Mouse (Mus musculus): ENCODE results near the gene Kcnj6.
A peak's percentile ranks its signal among the peaks of the same experiment; 100 is the strongest.
"Not testable (repeated sequence)": the region's sequence is repeated elsewhere in the genome, so short reads cannot be mapped to it uniquely, and the experiment has no call there.

Gene Kcnj6

DNA sequence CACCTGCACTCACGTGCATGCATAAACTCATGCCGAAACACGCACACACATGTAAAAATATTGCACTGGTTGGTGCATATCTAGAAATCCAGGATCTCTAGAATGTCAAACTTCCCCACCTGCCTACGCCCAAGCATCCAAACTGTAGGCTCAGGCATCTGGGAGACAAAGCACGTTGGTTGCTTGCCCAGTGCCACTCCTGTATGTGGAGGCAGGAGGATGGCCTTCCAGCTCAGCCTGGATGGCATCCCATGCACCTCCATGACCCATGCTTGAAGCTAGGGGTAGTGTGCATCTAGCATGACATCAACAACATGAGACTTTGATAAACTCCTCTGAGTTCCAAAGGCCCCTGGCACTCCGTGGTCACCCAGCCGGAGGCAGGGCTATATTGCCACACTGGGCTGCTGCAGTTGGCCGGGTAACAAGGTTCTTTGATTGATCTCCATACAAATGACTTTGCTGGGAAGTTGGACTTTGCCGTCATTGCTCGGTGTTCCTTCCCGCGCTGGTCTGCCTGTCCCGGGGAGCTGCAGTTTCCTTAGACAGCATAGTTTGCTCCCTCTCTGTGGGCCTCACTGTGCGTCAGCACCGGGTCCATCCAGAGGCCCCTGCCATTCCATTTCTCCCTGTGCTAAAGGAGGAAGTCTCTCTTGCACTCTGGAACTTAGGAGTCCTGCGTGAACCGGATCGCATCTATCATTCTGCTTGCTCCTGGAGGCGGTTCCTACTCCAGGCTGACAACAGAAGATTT is 144.9 kb downstream of the Kcnj6 start:
- no peak for DNase-seq (ENCODE audit: low spot score in 2 of 2)

DNA sequence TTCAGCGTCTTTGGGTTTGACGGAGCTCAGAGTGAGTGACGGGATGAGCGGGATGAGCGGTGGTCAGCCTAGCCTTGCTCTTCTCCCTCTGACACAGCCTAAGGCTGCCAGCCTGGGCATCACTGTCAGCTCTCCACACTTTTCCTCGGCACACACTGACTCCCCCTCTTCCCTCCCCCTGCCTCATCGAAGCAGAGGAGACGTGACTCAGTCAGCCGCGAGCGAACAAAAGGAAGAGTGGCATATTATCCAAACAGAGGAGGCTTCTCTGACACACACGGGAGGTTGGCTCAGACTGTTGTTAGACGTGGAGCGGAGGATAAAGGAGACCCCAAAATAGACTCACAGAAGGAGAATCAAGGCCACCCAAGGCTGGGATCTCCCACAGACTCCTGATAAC is 147.1 kb downstream of the Kcnj6 start:
- peak; percentile 47 to 58 for DNase-seq (ENCODE audit: low spot score in 2 of 2)

DNA sequence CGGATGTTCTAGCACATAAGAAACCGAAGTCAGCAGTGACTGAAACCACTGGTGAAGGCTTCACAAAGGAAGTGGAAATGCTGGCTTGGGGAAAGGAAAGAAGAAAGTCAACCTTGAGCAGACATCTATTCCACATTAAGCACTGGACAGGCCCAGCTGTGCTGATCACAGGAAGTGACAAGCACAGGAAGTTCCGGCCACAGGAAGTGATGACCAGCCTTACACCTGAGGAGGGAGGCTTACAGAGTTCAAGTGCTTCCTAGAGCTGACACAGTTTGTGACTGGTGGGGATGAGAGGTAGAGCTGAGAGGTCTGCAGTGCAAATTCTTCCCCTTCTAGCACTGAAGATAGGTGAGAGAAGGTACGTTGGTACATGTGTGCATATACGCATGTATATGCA is 151.5 kb downstream of the Kcnj6 start:
- DNase-seq (ENCODE audit: low spot score in 2 of 2): no peak

DNA sequence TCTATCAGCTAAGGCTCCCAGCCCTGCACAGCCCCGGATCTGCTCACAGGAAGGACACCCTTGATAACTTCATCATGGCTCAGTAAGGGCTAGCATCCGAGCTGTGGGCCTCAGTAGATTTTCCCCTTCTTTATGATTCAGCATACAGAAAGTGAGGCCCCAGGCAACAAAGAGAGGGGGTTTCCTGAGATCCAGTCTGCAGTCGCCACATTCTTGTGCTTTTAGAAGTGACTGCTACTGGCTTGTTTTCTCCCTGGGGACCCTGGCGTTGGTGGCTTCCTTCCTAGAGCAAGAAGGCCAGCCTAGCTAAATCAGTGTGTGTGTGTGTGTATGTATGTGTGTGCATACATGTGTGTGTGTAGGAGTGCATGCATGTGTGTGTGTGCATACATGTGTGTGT is 152.7 kb downstream of the Kcnj6 start:
- DNase-seq (ENCODE audit: low spot score in 2 of 2): no peak

- DNase-seq (ENCODE audit: low spot score in 2 of 2): no peak
These were observed 158.1 kb downstream of the Kcnj6 start for GRCm38 (mm10) chr16:94839398-94839797.

DNA sequence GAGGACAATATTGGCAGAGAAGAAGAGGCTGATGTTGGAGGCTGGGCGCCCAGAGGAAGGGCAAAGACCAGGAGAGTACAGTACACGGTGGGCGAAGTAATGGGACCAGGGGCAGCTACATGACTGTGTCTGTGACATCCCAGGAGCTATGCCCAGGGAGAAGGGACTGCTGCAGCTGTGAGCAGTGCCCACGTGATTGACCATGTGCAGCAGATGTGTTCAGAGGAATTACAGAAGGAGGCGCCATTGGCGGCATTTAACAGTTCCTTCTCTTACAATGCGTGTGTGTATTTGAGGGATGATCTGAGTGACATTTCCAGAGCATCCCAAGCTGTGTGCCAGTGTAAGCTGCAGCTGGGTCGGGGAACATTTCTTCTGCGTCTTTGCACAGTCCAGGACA is 159.6 kb downstream of the Kcnj6 start:
- no peak for DNase-seq (ENCODE audit: low spot score in 2 of 2)

DNA sequence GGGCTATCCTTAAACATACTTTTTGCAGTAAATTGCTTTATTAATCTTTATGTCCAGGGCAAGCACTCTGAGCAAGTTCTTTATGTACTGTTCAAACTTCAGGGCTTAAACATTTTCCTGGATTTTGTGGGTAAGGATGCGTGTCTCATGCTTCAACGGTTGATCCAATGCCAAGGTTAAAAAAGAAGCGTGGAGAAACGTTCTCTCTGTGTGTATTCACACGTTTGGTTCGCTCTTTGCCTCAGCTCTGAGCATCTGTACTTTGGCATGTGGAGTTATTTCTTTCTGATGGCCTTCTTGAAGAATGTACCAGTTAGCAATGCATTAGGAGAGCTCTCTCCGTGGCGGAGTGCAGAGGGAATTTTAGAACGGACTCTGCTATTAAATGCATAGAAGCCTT is 163.0 kb downstream of the Kcnj6 start:
- no peak for DNase-seq (ENCODE audit: low spot score in 2 of 2)

GRCm38 (mm10) chr16:94828166-94828565 is 169.3 kb downstream of the Kcnj6 start:
- no peak for DNase-seq (ENCODE audit: low spot score in 2 of 2)

DNA sequence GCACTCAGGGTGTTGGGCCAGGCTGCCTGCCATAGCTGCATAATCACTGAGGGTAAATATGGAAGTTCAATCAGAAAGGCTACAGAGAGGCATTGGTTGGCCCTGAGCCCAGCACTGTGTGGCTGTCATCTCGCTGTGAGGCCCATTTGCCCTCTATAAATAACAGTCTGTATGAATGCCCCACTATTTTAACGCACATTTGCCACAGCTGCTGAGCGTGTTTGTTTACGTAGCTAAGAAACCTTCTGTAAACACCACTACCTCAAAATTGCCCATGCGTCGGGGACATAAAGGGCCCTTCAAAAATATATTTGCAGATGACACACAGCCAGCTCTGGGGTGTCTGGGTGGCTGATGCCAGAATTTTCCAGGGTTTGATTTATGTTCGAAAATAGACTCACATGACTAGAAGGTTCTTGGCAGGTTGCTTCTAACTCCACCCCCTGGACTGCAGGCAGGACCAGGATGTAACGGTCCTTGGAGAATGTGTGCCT is 170.4 kb downstream of the Kcnj6 start:
- DNase-seq (ENCODE audit: low spot score in 2 of 2): peak in 1 of 2 experiments; percentile 29

- DNase-seq (ENCODE audit: low spot score in 2 of 2): peak in 1 of 2 experiments; percentile 54
These were observed 172.2 kb downstream of the Kcnj6 start for GRCm38 (mm10) chr16:94825274-94825673.

DNA sequence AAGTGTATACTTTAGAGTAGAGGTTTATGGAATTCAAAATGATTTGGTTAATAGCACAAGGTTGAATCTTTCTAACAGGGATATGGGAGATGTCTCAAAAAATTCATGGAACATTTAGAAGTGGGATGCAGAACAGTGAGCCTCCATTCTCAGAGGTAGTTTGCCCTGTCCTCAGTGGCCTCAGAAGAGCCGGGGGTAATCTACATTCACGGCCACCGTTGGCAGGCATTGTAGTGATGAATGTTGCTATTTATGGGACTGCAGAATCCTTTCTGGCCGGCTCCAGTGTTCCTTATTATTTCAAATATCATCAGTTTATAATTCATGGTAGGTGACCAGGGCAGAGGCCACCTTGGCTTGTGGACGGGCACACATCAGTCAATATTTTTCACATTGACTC is 174.9 kb downstream of the Kcnj6 start:
- DNase-seq (ENCODE audit: low spot score in 2 of 2): no peak

- peak; percentile 18 to 33 for DNase-seq (ENCODE audit: low spot score in 2 of 2)
These were observed 175.9 kb downstream of the Kcnj6 start for GRCm38 (mm10) chr16:94821610-94822009.

DNA sequence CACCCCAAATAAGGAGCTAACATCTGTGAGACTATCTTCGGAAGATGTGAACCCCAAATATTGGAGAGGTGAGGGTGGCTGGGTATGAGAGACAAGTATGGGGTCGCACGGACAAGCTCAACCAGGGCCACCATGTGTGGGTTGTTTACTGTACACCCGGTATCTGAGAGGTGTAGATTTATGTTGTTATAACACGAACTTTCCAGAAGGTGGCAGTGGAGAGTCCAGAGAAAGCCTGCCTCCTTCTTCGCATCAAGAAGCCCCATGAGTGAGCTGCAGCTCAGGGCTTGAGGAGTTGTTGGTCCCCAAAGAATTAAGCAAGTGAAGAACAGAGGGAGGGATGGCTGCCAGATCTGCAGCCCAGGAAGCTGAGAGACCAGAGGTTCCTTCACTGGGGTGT is 181.1 kb downstream of the Kcnj6 start:
- no peak for DNase-seq (ENCODE audit: low spot score in 2 of 2)

DNA sequence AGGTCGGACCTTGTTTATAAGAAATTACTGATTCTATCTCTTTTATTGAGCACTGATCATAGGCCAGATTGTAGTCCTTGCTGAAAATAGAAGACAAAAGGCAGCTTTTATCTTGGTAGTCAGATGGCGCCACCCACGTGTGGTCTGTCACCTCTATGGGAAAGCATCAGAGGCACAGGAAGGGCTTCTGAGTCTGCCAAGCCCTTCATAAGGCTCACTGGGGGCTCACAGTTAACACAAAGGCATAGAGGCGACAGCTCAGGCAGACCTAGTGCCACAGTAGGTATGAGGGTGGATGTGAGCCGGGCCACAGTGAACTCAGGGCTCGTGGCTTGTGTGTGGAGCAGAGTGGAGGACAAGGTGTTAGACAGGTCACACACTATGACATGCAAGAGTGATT is 181.6 kb downstream of the Kcnj6 start:
- DNase-seq (ENCODE audit: low spot score in 2 of 2): no peak

GRCm38 (mm10) chr16:94809286-94809685 is 188.2 kb downstream of the Kcnj6 start:
- DNase-seq (ENCODE audit: low spot score in 2 of 2): not testable (repeated sequence)

GRCm38 (mm10) chr16:94798241-94798640 is 199.3 kb downstream of the Kcnj6 start:
- no peak for DNase-seq (ENCODE audit: low spot score in 2 of 2)

DNA sequence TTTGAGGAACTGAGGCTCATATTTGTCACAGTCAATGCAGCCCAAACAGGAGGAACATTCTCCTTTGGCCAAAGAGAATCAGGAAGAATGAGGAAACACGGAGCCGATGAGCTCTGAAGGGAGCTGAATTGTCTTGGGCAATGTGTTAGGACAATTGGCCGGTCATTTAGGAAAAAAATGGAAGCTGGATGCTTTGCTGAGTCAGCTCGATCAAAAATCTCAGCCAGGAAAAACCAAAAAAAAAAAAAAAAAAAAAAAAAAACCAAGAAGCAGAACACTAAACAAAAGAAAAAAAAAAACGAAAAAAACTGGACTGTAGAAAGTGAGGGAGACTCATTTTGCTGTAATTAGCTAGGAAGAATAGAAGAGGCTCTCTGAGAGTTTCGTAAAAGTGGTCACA is 200.1 kb downstream of the Kcnj6 start:
- no peak for DNase-seq (ENCODE audit: low spot score in 2 of 2)

- no peak for DNase-seq (ENCODE audit: low spot score in 2 of 2)
These were observed 204.5 kb downstream of the Kcnj6 start for GRCm38 (mm10) chr16:94793041-94793440.

GRCm38 (mm10) chr16:94789958-94790357 is 207.5 kb downstream of the Kcnj6 start:
- DNase-seq (ENCODE audit: low spot score in 2 of 2): no peak

- no peak for DNase-seq (ENCODE audit: low spot score in 2 of 2)
These were observed 208.8 kb downstream of the Kcnj6 start for GRCm38 (mm10) chr16:94788716-94789115.

DNA sequence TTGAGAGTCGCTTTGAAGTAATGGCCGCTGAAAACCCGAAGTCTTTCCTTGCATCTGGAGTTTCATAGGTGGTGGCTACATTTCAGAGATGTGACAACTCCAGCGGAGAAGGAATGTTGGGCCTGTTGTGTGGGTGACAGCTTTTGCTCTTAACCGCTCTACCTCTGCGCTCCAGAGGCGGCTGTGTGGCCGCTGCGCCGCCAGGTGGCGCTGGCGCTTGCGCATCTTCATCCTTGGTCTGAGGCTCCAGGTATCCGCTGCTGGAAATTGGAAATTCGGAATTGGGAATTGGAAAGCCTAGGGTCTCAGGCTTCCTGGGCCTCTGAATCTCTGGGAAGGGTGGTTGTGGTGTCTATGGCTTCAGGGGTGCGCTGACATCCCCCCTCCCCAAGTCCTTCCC is 209.3 kb downstream of the Kcnj6 start:
- peak; percentile 73 to 76 for DNase-seq (ENCODE audit: low spot score in 2 of 2)

DNA sequence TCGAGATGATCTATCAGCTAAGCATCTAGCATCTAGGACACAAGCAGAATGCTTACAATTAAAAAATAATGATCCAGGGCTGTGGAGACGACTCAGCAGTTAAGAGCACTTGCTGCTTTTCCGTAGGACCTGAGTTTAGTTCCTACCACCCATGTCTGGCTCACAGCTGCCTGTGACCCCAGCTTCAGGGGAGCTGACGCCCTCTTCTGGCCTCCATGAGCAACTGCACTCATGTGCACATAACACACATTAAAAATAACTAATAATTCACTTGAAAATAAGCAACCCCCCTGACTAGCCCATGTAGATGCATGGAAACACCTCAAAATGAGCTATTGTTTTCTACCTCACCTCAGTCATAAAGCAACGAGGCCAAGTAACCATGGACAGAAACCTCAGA is 211.6 kb downstream of the Kcnj6 start:
- no peak for DNase-seq (ENCODE audit: low spot score in 2 of 2)

- DNase-seq (ENCODE audit: low spot score in 2 of 2): no peak
These were observed 213.8 kb downstream of the Kcnj6 start for GRCm38 (mm10) chr16:94783696-94784095.

All from right cerebral cortex, postnatal 36 days (tissue).